Mouse (Mus musculus) spleen, adult 2 months (tissue): ENCODE data around the gene Npm1. TPM values are rescaled to one million over a fixed set of nuclear protein-coding genes. Genes with fewer than 3 reads are reported as not detected.
A peak's percentile ranks its signal among the peaks of the same experiment; 100 is the strongest.

Source experiments
- DNase-seq, 2 experiments: peaks; one replicate each; pipeline versions ENCODE4 v3.0.0 to v3.0.0-alpha.2; 2012 to 2021; ENCODE audit warnings: low spot score in 2 of 2, low read depth in 1 of 2
- H3K27ac ChIP-seq: fragments of 200-500 bp; 2 replicates; pipeline ENCODE4 v1.5.1; 2012; ENCODE audit warnings: low read length, inconsistent platforms; ENCODE audit not compliant: insufficient read depth
- H3K27me3 ChIP-seq: fragments of 200-500 bp; 2 replicates; pipeline ENCODE4 v1.6.1; 2012; ENCODE audit warnings: mild to moderate bottlenecking, moderate library complexity, low read length, inconsistent platforms; ENCODE audit not compliant: control insufficient read depth, insufficient read depth
- H3K36me3 ChIP-seq: fragments of 200-500 bp; 2 replicates; pipeline ENCODE4 v1.6.1; 2012; ENCODE audit warnings: mild to moderate bottlenecking, low read length, inconsistent platforms; ENCODE audit not compliant: control insufficient read depth, insufficient read depth
- H3K4me1 ChIP-seq: fragments of 200-500 bp; 2 replicates; pipeline ENCODE4 v1.6.1; 2011; ENCODE audit warnings: inconsistent platforms; ENCODE audit not compliant: control insufficient read depth, insufficient read depth, insufficient read length
- H3K4me3 ChIP-seq: fragments of 200-500 bp; 2 replicates; pipeline ENCODE4 v1.5.1; 2011; ENCODE audit warnings: mild to moderate bottlenecking, inconsistent platforms; ENCODE audit not compliant: insufficient read depth, insufficient read length; ENCODE audit errors: extremely low read depth
- CTCF ChIP-seq: fragments of 200-500 bp; IDR thresholded peaks from 2 replicates; pipeline ENCODE4 v1.5.1; 2011; ENCODE audit warnings: mild to moderate bottlenecking, inconsistent platforms; ENCODE audit not compliant: insufficient read depth, insufficient read length, insufficient replicate concordance; ENCODE audit errors: extremely low read depth
- POLR2A ChIP-seq: fragments of 200-500 bp; IDR thresholded peaks from 2 replicates; pipeline ENCODE4 v1.6.1; 2011; ENCODE audit warnings: low read depth, low read length, inconsistent platforms
- WGBS: fragments of 180-500 bp; shearing (Covaris S2); methylation state at CpG from one replicate; pipeline ENCODE4 v1.1.7; 2018; 5-methylcytosine and 5-hydroxymethylcytosine counted together
- polyA plus RNA-seq: library from polyadenylated mRNA; depleted of rRNA; stranded (reverse); fragments of >200 nt; gene quantifications from 2 replicates; pipeline ENCODE4 v1.2.3, GENCODE M21; 2012

The Npm1 gene
- polyA plus RNA-seq, 1 experiment = 57.0 TPM

DNA sequence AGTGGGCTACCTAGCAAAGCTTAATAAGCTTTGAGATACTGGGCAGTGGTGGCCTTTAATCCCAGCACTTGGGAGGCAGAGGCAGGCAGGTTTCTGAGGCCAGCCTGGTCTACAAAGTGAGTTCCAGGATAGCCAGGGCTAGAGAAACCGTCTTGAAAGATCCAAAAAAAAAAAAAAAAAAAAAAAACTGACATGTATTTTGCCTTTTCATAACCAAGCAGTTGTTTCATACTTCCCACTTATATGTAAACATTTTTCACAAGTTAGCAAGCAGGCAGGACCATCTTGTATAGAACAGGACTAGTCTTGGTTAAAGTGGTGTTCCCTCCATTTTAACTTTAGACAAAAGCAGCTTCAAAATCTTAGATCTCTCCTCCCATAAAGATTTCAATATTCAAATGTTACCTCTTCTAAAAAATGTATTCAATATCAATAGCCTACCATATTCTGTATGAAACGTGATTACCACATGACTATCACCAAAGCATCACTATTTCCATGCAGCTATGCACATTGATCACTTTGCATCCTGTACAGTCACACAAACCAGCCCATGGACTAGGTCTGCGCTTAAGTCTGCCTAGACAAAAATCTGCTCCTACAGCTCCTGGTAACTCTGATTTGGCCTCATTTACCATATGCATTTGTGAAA is 11.8 kb downstream of the Npm1 start:
- Histone ChIP-seq H3K4me3 (no peak overlapping the region), H3K4me1 (peaks cover 7% of the 10 kb centered on the region), H3K36me3 (peaks cover 15% of the 10 kb centered on the region), H3K27ac (no peak overlapping the region), H3K27me3 (peaks cover 13% of the 10 kb centered on the region)
- TF ChIP-seq CTCF (no peak), POLR2A (no peak)
- 81% methylated on average over 3 of the region's 3 CpGs for WGBS
- DNase-seq = no peak

DNA sequence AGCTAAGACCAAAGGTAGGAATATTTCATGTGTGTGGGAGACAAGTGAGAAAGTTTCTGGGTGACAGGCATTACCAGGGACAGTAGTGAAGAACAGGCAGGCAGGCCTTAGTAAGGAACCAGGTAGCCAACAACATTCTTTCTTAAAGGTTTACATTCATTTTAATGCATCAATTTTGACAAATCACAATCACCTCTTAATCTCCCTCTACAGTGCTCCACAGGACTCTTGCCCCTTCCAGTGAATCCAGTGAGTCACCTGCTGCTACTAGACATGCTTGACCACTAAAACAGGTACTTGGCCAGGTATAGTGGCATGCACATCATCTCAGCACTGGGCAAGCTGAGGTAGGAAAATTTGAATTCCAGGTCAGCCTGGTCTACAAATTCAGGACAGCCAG is 12.6 kb downstream of the Npm1 start:
- Histone ChIP-seq H3K27ac (no peak overlapping the region), H3K36me3 (peaks cover 12% of the 10 kb centered on the region), H3K27me3 (peaks cover 13% of the 10 kb centered on the region), H3K4me1 (peaks cover 7% of the 10 kb centered on the region), H3K4me3 (no peak overlapping the region)
- TF ChIP-seq CTCF = no peak
- DNase-seq = no peak

DNA sequence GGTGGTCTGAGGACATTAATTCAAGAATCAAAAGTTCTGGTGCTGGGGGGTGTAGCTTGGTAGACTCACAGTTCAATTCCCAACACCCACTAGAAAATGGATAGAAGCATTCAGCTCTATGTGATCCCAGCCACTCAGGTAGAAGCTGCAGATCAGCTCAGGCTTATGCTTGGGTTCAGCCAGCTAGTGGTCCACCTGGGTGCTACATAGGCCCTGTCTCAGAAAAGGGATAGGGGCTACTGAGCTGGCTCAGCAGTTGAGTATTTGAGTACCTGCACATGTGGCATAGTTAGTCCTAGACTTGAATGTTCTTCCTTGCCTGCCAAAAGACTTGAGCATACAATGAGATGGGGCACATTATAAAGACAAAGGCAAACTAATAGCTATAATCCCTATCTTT is 13.6 kb downstream of the Npm1 start:
- Histone ChIP-seq H3K4me3 (no peak overlapping the region), H3K4me1 (peaks cover 7% of the 10 kb centered on the region), H3K27ac (no peak overlapping the region), H3K36me3 (peaks cover 10% of the 10 kb centered on the region), H3K27me3 (peaks cover 13% of the 10 kb centered on the region)
- TF ChIP-seq CTCF (no peak), POLR2A (no peak)
- DNase-seq = no peak

DNA sequence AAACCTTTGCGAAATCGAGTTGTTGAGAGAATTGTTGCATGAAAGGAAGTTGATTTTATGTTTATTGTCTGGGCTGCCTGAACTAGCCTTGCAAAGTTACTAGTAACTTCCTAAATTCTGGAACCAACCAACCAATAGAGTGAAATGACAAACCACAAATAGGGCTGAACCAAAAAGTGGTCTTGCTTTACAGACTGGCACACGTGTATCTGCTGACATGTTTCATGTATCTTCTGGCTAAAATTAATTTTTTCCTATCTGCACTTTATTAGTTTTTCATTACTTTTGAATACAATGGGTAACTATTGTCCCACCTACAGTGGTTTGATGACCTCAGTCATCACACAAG is 13.9 kb downstream of the Npm1 start:
- peaks cover 8% of the 10 kb centered on the region for H3K36me3 ChIP-seq
- peaks cover 13% of the 10 kb centered on the region for H3K27me3 ChIP-seq
- H3K4me1 ChIP-seq = peaks cover 7% of the 10 kb centered on the region
- H3K4me3 ChIP-seq = no peak overlapping the region
- TF ChIP-seq CTCF (no peak), POLR2A (no peak)
- H3K27ac ChIP-seq = no peak overlapping the region
- no peak for DNase-seq
- 28% methylated on average over 3 of the region's 3 CpGs for WGBS

DNA sequence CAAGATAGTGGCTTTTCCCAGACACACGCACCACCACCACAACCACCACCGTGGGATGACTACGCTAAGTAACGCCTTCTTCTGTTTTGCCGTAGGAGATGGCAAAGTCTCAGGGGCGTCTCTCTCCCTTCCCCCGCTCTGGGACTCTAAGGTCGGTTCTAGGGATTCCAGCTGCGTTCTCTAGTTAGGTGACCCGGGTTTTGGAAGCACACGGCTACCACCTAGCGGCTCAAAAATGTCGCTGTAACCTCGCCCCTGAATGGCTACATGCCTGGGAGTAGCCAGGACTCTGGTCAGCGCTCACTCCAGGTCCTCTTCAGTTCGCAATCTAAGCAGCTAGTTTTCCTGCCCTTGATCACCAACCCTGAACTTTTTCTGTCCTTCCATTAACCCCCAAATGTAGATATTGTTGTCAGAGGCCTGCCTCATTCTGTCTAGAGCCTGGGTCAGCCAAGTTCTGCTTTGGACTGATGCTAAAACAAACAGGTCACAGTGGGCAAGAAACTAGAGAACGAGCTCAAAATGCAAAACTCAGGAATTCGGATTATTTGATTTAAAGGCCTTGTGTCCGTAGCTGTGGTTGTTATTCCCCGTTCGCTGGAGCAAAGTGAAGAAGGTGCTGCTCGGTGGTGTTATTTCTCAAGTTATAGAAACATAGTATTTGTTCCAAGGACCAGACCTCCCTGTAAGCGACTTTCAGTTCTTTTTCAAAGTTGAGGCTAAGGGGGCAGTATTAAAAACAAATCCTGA is 14.5 kb downstream of the Npm1 start:
- peaks cover 8% of the 10 kb centered on the region for H3K36me3 ChIP-seq
- peaks cover 7% of the 10 kb centered on the region for H3K4me1 ChIP-seq
- no peak overlapping the region for H3K27ac ChIP-seq
- H3K4me3 ChIP-seq = peak overlapping the region; percentile 26; the same call in 1 of the 2 replicates
- 18% methylated on average over 23 of the region's 23 CpGs for WGBS
- H3K27me3 ChIP-seq = peaks cover 13% of the 10 kb centered on the region
- TF ChIP-seq CTCF (peak; percentile 62; the same call in 1 of the 2 replicates), POLR2A (no peak)
- peak; percentile 50 to 53 for DNase-seq

DNA sequence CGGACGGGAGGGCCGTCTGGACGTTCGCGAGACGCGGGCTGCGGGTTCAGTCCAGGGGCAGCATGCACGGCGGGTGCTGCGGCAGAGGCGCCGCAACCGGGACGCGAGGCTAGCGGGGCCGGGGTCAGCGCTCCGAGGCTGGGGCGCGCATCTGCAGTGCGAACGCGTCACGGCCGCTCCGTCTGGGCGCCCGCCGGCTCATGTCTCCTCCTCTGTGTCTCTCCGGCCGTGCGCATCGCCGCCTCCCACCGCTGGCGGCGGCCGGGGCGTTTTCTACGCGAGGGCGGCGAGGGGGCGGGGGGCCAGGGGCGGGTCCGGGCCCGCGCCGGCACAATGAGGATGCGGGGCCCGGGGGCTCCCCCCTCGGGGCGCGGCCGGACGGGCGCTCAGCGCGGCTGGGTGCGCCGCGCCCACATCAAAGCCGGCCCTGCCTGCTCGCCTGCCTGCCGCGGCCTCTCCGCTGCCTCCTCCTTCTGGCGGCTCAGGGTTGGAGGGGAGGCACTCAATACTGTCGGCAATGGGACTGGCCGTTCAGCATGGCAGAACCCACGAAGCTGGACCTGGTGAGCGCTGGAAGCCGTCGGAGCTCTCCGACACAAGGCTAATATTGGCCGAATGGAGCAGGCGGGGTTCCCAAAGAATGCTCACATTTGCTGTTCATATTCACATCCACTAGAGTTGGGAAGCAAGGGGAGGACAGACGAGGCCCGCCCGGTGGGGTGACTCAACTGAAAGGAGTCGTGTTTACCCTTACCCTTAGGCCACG is 15.3 kb downstream of the Npm1 start:
- Histone ChIP-seq H3K4me1 (peaks cover 7% of the 10 kb centered on the region), H3K27me3 (peaks cover 13% of the 10 kb centered on the region), H3K36me3 (peaks cover 6% of the 10 kb centered on the region), H3K4me3 (peak overlapping the region; percentile 52), H3K27ac (no peak overlapping the region)
- peak in 1 of 2 experiments; percentile 30 for DNase-seq
- 2% methylated on average over 79 of the region's 85 CpGs for WGBS
- TF ChIP-seq CTCF = no peak
- no peak for TF ChIP-seq POLR2A
